Mouse (Mus musculus) cerebral cortex, adult 2 months (tissue): ENCODE results near the gene Notch1.

ENCODE experiments used
- WGBS: fragments of 180-500 bp; shearing (Covaris S2); methylation state at CpG from one replicate; pipeline ENCODE4 v1.1.7; 2018; 5-methylcytosine and 5-hydroxymethylcytosine counted together

Notch1 gene

DNA sequence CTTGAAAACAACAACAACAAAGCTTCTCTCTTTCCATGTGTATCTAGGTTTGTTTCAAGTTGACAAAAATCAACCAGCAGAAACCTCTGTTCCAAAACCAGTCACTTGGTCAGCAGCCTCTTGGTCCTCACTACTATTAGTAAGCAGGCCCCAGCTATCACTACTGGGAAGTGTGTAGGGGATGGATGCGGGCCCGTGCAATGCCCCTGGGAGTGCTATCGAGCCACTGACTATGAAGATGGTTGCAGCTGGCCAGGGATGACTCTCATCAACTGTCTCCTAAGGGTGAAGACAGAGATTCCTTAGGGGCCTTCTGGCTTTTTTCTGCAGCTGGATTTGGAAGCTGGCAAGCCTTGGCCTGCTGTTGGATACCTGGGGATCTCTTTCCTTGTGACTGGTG is 13.4 kb upstream of the Notch1 start:
- WGBS: 92% methylated on average over 3 of the region's 3 CpGs

DNA sequence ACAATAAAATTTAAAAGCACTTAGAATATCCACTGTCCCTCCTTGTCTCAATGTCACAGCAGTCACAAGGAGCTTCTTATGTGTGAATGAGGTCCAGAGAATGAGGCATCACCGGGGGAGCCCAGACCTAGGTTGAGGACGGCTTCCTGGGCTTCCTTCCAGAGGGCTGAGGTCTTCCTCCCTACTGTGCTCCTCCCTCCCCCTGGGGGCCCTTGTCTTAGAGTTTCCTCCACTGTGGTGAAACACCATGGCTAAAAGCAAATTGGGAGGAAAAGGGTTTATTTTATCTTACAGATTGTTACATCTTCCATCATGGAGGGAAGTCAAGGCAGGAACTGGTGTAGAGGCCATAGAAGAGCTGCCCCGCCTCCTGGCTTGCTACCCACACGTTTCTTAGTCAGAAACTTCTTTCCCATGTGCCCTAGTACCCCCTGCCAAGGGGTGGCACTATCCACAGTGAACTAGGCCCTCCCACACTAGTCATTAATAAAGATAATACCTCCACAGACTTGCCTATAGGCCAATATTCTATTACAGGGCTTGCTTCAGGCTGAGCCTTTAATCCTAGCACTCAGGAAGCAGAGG is 12.8 kb upstream of the Notch1 start:
- whole genome bisulfite sequencing: 76% methylated on average over 4 of the region's 4 CpGs

DNA sequence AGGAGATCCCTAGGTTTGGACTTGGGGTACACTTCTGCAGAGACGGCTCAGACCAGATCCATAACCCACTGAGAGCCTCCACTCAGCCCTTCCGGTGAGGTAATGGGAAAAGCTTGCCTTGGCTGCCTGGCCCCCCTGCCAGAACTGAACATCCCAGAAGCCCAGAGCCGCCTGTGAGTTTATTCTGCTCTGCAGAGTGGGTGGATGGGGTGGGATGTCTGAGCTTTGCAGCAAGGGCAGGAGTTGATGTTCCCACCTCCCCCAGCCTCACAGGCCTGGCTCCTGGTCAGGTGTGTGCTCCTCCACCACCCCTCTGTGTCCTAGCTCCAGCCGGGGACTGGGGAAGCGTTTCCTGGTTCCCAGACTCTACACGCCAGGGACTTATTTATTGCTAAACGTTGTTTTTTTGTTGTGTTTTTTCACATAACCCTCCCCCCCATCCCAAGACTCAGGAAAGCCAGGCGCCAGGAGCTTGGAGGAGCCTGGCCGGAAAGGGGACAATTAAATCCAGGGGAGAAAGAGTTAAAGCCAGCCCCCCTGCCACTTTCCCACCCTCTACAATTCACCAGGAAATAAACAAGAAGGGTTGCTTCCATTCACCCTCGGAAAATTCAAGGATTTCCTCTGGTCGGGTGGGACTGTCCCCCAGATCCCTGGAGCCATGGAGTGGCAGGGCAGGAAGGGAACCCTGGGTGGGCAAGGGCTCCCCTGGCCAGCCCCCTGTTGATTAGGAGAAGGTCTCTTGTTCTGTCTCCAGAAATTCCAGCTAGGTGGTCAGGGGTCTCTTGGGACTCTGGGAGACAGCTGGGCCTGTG is 10.2 kb upstream of the Notch1 start:
- WGBS: 55% methylated on average over 11 of the region's 11 CpGs

DNA sequence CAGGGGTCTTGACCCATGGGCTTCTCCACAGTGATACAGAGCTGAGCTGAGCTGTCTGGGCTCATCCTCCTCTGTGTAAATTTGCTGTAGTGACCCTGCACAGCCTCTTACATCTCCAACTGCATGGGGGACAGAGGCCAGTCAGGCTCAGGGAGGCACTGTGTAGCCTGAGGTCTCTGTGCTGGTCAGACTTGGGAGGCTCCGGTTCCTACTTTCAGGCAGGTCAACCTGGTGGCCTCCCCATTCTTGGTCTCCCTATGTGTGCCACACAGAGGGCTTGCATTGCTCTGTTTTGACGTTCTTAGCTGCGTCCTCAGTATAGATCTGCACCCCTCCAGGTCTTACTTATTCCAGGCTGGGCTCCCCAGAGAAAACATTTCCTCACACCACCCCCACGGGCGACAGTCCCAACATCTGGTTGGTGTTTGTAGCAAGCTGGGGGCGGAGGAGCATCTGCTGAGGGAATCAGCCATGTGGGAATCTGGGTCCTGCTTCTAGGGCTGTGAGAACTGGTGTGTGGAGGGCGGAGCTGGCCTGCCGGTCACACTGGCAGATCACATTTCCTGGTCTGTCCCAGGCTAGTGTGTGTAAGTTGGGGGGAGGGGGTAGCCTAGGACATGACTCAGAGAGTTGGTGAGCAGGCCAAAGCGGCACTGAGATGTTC is 9.0 kb upstream of the Notch1 start:
- 35% methylated on average over 9 of the region's 9 CpGs for WGBS

DNA sequence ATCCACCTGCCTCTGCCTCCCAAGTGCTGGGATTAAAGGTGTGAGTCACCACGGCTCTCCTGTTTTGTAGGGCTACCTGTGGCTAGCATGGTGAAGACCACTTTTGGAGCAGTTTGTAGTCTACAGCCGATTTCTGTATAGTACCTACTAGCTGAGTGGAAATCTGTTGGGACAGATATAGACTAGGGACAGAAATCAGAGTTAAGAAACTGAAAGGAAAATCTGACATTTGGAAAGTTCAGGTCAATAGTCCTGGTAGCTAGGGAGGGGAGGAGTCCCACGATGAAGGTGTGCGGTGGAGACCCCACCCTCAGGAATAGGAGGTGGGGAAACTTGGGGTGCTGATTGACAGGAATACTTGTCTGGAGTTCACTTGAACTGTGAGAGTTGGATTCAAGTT is 5.9 kb upstream of the Notch1 start:
- 87% methylated on average over 4 of the region's 4 CpGs for WGBS

DNA sequence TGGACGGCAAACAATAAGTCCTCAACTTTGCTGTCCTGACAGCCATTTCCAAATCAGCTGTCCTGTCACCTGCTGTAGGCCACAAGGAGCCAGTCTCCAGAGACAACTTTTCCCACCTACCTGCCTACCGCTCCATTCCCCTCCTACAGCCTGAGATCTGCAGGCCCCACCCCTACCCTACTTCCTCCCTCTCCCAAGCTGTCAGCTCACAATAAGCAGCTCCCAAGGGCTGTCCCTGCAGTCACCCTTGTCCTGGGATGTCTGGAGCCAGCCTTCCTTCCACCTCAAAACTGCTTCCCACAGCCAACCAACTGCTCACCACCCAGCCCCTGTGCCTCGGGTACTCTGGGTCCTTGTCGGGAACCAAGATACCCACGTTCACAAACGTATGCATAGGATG is 3.3 kb upstream of the Notch1 start:
- 88% methylated on average over 6 of the region's 6 CpGs for WGBS

DNA sequence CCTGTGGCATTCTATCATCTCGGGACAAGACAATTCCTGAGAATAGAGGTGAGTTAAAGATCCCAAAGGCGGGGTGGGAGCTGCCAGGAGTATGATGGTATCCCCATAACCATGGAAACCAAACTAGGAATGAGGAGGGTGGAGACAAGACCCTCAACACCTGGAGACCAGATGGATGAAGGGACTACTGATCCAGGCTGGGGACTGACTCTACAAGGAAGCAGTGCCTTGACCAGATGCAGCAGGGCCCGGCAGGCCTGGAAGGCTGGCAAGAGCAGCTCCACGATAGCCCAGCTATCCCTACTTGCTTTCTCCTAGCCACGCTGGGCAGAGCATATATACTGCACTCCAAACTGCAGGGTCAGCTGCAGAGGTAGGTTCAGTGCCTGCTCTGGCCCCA is 524 bp upstream of the Notch1 start:
- WGBS: 97% methylated on average over 5 of the region's 5 CpGs

DNA sequence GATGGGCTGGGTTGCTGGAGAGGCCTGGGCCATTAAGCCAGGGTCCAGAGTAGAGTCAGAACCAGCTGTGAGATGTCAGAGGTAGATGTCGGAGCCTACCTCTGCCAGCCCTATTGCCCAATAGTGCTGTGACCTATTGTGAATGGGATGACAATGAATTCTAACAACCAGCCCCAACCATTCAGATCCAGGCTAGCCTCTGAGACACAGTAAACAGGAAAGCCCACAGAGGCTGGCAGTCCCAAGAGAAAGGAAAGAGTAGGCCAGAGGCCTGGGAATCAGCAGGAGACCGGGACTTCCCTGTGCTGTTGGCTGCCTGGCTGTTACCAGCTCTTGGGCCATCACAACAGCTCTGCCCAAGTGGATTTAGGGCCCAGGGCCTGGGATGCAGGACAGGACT is 1.1 kb downstream of the Notch1 start:
- 67% methylated on average over 2 of the region's 2 CpGs for WGBS

DNA sequence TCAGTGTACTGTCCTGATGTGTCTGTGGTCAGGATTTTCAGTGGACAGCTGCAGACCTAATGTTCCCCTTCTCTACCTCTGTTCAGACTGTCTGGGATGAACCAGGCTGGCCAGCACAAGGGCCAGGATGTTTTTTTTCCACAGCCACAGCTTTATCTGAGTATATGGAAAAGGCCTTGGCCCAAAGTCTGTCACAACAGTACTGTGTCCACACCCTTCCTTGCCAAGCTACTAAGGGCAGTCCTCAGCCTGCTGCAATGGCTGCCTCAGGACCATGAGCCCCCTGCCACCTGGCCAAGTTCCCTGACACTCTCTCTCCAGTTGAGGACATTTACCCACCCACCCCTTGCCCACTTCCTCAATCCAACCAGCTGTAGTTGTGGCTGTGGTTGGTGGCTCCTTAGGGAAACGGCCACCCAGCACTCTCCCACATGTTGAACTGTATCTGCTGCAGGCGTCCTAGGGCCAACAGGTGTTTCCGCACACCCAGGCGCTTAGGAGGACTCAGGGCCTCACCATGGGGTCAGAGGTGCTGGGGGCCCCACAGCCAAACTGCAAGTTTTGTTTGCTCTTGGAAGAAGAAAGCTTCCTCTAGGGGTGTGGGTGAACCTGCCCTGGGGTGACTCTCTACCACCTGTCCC is 3.2 kb downstream of the Notch1 start:
- WGBS: 89% methylated on average over 4 of the region's 4 CpGs

DNA sequence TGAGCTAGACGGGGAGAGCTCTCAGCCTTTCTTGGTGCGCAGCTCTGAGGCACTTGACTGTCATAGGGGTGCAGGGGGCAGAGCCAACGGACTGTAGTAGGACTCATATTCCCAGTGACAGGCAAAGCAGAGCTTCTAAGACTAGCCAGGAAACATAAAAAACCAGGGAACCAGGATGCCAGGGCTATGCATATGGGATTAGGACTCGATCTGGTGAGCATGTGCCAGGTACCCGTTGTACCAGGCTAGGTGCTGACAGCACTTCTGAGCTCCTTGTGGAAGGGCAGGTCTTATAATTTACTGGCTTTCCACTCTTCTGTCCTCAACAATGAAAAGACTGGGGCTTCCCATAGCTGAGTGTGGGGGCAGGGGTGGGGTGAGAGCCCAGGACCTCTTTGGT is 7.8 kb downstream of the Notch1 start:
- WGBS: 85% methylated on average over 5 of the region's 5 CpGs

DNA sequence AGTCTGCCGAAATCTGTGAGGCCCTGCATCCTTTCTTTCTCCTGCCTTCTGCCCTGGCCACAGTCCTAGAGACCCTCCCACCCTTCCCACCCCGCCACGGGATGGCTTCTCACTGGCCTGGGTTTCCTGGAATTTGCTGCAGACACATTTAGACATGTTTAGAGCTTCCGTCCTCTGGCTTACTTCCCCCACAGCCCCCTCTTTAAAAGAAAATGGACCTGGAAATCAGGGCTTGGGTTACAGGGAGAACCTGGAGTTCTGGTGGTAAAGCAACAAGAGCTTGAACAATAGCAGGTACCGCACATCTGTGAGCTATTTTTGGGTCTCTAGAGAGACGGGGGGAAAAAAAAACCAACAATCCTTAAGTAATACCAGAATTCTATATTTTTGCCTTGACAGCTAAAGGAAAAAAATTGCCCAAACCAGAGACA is 8.5 kb downstream of the Notch1 start:
- WGBS: 39% methylated on average over 6 of the region's 6 CpGs

DNA sequence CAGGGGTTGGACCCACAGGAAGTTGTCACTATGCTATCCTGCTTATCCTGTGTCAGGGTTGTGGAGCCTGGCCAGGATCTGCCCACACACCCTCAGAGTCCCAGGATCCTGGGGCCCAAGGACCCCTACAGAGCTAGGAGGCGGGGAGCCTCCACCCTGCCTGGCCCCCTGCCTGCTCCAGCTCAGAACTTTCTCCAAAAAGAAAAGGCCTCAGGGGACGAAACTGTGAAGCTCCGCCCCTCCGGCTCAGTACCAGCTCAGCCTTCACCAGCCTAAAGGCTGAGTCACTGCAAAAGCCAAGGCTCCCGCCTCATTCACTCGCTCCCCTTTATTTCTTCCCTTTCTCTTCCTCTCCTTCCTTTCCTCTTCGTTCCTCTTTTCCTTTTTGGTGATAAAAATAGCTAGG is 9.0 kb downstream of the Notch1 start:
- WGBS: 40% methylated on average over 7 of the region's 7 CpGs

DNA sequence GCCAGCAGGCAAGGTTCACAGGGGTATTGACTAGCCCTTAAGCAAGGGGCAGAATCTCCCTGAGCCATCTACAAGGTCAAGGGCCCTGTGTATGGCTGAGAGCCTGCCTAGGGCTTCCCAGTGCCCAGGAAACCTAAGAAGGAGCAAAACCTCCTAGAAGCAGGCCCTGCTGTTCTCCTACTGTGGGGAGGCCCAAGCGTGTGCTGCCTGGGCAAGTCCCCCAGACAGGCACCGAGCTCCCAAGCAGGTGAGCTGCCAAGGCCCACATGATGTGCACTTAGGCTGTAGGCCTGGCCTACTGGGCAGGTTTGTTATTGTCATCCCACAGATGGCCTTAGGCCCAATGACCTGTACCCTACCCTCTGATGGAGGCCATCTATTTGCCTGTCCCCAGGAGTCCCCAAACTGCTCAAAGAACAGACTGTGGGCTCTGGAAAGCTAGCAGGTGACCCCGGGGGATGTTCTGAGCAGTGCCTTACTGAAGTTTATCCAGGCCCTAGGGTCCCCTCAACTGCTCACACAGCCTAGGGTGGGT is 9.7 kb downstream of the Notch1 start:
- WGBS: 95% methylated on average over 3 of the region's 3 CpGs

DNA sequence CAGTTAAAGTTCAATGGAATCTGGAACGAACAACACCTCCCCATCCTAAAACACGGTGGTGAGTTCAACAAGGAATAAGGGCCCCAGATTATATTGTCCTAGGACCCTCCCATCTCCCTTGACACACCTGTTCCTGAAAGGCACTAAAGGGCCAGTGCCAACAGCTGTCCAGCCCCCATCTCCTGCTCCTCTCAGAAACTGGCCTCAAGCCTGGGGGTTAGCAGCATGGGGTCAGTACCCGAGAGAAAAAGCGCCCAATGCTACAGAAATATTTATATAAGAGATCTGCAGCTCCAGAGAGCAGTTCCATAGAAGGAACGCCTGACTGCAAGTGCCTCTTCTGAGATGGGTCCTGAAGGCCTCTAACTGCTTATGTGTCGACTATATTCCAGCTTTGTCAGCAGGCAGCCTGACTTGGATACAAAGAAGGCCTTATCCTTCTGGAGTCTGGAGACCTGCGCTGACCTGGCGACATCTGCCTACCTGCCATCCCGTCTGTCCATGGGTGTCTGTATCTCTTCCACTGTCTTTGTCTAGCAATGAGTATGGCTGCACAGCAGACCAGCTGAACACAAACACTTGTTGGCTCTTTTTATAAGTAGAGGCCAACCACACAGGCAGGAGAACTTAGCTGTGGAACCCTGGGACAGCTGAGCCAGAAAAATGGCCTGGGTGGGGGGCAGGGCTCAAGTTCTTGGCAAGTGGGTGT is 11.5 kb downstream of the Notch1 start:
- 79% methylated on average over 9 of the region's 9 CpGs for whole genome bisulfite sequencing

DNA sequence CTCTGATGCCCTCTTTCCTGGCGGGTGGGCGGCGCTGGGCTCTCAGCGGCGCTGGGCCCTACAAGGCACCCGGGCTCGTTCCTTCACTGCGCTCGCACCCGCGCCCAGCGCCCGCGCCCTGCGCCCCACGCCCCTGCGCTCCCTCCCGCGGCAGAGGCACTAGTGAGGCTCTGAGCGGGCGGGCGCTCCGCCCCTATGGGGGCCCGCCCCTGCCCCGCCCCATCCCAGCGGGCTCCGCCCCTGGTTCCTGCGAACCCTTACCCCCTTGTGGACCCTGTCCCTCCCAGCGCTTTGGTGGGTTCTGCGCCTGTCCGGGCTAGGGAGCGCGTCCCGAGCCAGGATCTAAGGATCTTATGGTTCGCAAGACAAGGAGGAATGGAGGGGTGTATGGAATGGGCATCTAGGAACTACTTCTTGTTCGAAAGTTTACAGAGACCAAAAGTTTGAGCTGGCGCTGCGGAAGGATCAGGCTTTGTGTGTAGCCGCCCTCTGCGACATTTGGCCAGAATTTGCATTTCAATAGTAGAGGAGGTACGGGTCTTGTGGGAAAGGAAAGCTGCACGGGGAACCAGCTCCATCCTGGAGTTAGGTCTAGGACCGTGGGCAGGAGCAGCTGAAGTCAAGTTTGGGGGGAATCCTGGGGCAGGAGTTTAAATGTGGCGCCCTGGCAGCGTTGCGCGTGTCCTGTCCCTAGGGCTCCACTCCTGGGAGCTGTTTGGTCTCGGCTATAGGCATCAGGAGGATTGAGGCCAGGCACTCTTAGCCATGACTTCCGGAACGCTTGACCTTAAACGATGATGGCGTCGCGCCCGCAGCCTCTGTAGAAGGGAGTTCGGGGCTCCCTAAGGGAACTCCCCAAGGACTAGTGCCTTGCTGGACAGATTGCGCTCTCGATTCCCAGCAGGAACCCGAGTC is 12.5 kb downstream of the Notch1 start:
- WGBS: 11% methylated on average over 59 of the region's 59 CpGs

DNA sequence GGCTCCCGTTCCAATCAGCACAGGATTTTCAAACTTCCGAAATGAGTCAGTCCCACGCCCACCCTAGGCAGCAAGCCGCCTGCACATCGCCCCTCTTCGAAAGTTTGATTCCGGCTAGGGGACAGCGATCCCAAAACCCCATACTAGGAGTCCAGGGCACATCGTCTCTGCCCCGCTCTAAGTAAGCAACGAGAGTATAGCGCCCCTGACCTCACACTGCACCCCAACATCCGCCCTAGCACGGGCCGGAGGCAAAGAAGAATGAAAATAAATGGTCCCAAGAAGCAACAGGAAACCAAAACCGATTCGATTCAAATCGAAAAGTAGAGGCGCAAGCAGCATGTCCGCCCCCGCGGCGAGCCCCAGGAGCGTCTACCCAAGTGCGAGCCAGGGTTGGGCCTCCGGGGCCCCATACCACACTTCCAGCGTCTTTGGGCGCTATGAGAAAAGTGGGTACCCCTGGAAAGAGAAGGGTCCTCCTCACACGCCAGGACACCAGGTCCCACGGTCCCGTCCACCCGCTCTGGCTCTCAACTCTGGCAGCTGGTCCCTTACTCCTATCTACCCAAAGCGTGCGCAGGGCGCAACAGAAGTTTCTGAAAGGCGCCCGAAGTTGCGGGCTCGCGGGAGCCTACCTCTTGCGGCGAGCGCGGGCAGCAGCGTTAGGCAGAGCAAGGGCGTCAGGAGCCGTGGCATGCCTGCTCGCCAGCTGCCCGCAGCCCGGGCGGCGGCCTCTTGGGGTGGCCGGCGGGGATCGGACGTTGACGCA is 13.4 kb downstream of the Notch1 start:
- WGBS: under 1% methylated on average over 57 of the region's 57 CpGs

DNA sequence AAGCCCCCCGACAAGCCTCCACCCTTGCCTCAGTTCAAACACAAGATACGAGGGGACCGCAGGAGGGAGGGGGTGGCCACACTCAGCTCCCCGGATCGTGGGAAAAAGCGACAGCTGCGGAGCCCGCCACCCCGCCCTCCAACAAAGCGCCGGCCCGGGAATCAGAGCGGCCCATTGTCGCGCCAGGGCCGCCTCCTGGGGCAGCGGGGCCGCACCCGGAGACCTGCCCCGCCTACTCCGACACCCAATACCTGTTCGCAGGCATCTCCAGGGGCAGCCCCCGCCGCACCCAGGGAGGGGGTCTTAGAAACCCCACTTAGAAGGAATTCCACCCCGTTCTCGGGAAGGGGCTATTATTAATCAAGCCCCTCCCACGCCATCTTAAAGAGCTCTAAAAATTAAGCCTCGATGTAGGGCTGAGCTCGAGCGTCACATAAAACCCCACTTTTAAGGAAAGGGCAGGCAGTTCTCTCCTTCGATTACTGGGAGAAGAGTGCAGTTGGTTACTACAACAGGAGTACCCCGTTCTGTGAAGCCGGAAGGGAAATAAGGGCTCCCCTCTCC is 14.1 kb downstream of the Notch1 start:
- 1% methylated on average over 33 of the region's 33 CpGs for WGBS

DNA sequence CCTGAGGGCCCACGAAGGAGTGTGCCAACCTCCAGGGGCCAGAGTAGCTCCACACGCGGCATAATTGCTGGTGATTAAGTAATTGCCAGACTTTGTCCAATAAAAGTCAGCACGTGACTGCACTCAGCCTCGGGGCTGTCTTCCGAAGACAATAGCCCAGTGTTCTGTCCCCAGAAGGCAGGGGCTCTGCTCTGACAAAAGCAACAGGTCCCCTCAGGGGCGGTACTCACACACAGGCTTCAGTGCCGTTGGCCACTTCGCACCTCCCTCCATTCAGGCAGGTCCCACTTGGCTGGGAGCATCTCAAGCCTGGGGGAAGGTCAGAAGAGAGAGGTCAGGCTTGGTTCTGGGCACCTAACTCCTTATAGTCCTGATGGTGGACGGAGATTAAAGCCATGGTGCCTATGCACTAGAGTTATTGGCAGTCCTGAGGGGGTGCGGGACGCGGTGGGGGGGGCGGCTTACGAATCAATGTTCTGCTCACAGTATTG is 14.8 kb downstream of the Notch1 start:
- WGBS: 11% methylated on average over 15 of the region's 15 CpGs
